Mouse (Mus musculus) layer of hippocampus, adult 18-20 months (tissue): ENCODE measurements around the gene Hif3a. TPM values are rescaled to one million over a fixed set of nuclear protein-coding genes. Genes with fewer than 3 reads are reported as not detected.
"Not testable (repeated sequence)": the region's sequence is repeated elsewhere in the genome, so short reads cannot be mapped to it uniquely, and the experiment has no call there.

Source experiments
- DNase-seq, 2 experiments: peaks; one replicate each; pipeline ENCODE4 v3.0.0; 2022; ENCODE audit warnings: low spot score in 2 of 2
- long read RNA-seq: library from polyadenylated mRNA; stranded (forward); transcript quantifications from one replicate; pipeline ENCODE4 v2.0.0, GENCODE M21; 2021
- total RNA-seq, 2 experiments: library from RNA; stranded (reverse); gene quantifications; 2 replicates each; pipeline ENCODE4 v1.2.3; 2021

Gene Hif3a
- 10 to 100 TPM in 1 of 2 experiments, 1 to 10 TPM in 1; 8.3 to 13.1 TPM for total RNA-seq
- long read RNA-seq, full-length matches to known transcripts = 4 of 9 reads
- long read RNA-seq, partial matches to known transcripts = 2 of 9 reads
- long read RNA-seq, other reads (novel, unspliced or antisense) = 3 of 9 reads

GRCm38 (mm10) chr7:17062389-17062788, at the start of gene Hif3a:
Hif3a (minus strand) TSS chr7:17062427.
- peak in 1 of 2 experiments; percentile 65 for DNase-seq

GRCm38 (mm10) chr7:17101631-17102030, 39.4 kb upstream of the Hif3a start:
- not testable (repeated sequence) for DNase-seq

GRCm38 (mm10) chr7:17091280-17091679, 29.1 kb upstream of the Hif3a start:
- no peak for DNase-seq

GRCm38 (mm10) chr7:17090058-17090585, 27.9 kb upstream of the Hif3a start:
- DNase-seq = no peak

- no peak for DNase-seq
These were observed 25.5 kb upstream of the Hif3a start for GRCm38 (mm10) chr7:17087731-17088130.

- DNase-seq = no peak
These were observed 20.5 kb upstream of the Hif3a start for GRCm38 (mm10) chr7:17082766-17083165.

- DNase-seq = no peak
These were observed 15.9 kb upstream of the Hif3a start for GRCm38 (mm10) chr7:17078076-17078654.

GRCm38 (mm10) chr7:17076542-17076941, 14.3 kb upstream of the Hif3a start:
- no peak for DNase-seq

GRCm38 (mm10) chr7:17073904-17074615, 11.8 kb upstream of the Hif3a start, which contains the start of gene Psg16:
Psg16 (plus strand) TSS chr7:17074040.
- peak in 1 of 2 experiments; percentile 78 for DNase-seq

- DNase-seq = no peak
These were observed 11.3 kb upstream of the Hif3a start for GRCm38 (mm10) chr7:17073513-17073903.

GRCm38 (mm10) chr7:17067651-17068050, 5.4 kb upstream of the Hif3a start:
- DNase-seq = not testable (repeated sequence)

- DNase-seq = no peak
These were observed 4.8 kb upstream of the Hif3a start for GRCm38 (mm10) chr7:17067000-17067399.

- peak; percentile 74 to 93 for DNase-seq
These were observed 4.2 kb upstream of the Hif3a start for GRCm38 (mm10) chr7:17066412-17066811.

- DNase-seq = no peak
These were observed 3.4 kb upstream of the Hif3a start for GRCm38 (mm10) chr7:17065620-17066019.

GRCm38 (mm10) chr7:17062845-17063244, 618 bp upstream of the Hif3a start:
- DNase-seq = no peak

- peak in 1 of 2 experiments; percentile 70 for DNase-seq
These were observed 1.2 kb downstream of the Hif3a start for GRCm38 (mm10) chr7:17060782-17061605.

GRCm38 (mm10) chr7:17060031-17060781, 2.0 kb downstream of the Hif3a start:
- peak; percentile 73 to 94 for DNase-seq

GRCm38 (mm10) chr7:17059463-17059844, 2.8 kb downstream of the Hif3a start:
- no peak for DNase-seq

GRCm38 (mm10) chr7:17058816-17059462, 3.3 kb downstream of the Hif3a start:
- peak in 1 of 2 experiments; percentile 58 for DNase-seq

- peak; percentile 61 to 88 for DNase-seq
These were observed 4.0 kb downstream of the Hif3a start for GRCm38 (mm10) chr7:17058071-17058689.
